Mouse (Mus musculus) neural tube, embryonic 15.5 days (tissue): ENCODE measurements around the gene Rnf38. TPM values are rescaled to one million over a fixed set of nuclear protein-coding genes. Genes with fewer than 3 reads are reported as not detected.
A peak's percentile ranks its signal among the peaks of the same experiment; 100 is the strongest.

Experiments used
- ATAC-seq: fragments of 200-750 bp; cut with Nextera tagmentation; 2 replicates; pipeline ENCODE4 v1.8.0; 2017; ENCODE audit warnings: mild to moderate bottlenecking, moderate TSS enrichment, moderate library complexity; ENCODE audit not compliant: low FRiP score
- H3K27ac ChIP-seq: fragments of 300-500 bp; sonication (generic); replicated peaks from 2 replicates; pipeline ENCODE4 v1.5.1; 2015; ENCODE audit warnings: mild to moderate bottlenecking, inconsistent platforms
- H3K27me3 ChIP-seq: fragments of 300-500 bp; sonication (generic); replicated peaks from 2 replicates; pipeline ENCODE4 v1.6.1; 2015; ENCODE audit warnings: inconsistent platforms
- H3K36me3 ChIP-seq: fragments of 300-500 bp; sonication (generic); 2 replicates; pipeline ENCODE4 v1.6.1; 2015; ENCODE audit warnings: inconsistent platforms
- H3K4me1 ChIP-seq: fragments of 300-500 bp; sonication (generic); 2 replicates; pipeline ENCODE4 v1.6.1; 2015; ENCODE audit warnings: inconsistent platforms
- H3K4me2 ChIP-seq: fragments of 300-500 bp; sonication (generic); 2 replicates; pipeline ENCODE4 v1.6.1; 2015; ENCODE audit warnings: inconsistent platforms, mild to moderate bottlenecking, moderate library complexity
- H3K4me3 ChIP-seq: fragments of 300-500 bp; sonication (generic); replicated peaks from 2 replicates; pipeline ENCODE4 v1.5.1; 2015; ENCODE audit warnings: mild to moderate bottlenecking, inconsistent platforms
- H3K9ac ChIP-seq: fragments of 300-500 bp; sonication (generic); replicated peaks from 2 replicates; pipeline ENCODE4 v1.6.1; 2015; ENCODE audit warnings: mild to moderate bottlenecking, inconsistent platforms
- H3K9me3 ChIP-seq: fragments of 300-500 bp; sonication (generic); replicated peaks from 2 replicates; pipeline ENCODE4 v1.6.1; 2016; ENCODE audit warnings: inconsistent platforms
- WGBS: fragments of 180-500 bp; shearing (Covaris S2); methylation state at CpG from one replicate; pipeline ENCODE4 v1.1.7; 2015; ENCODE audit warnings: mixed read lengths; 5-methylcytosine and 5-hydroxymethylcytosine counted together
- polyA plus RNA-seq: library from polyadenylated mRNA; unstranded; fragments of >200 nt; fragmentation: Nextera tagmentation; extraction: Ambion mirVana; gene quantifications from 2 replicates; pipeline ENCODE4 v1.2.1, GENCODE M21; 2015

Gene Rnf38
- polyA plus RNA-seq, 1 experiment from 2014 or later: 23.4 TPM

- H3K4me2 ChIP-seq: no peak overlapping the region
- H3K9ac ChIP-seq: no peak overlapping the region
- H3K27ac ChIP-seq: no peak overlapping the region
- H3K4me1 ChIP-seq: no peaks in the 10 kb centered on the region
- H3K9me3 ChIP-seq: no peaks in the 10 kb centered on the region
- 75% methylated on average over 10 of the region's 10 CpGs for WGBS
- H3K36me3 ChIP-seq: no peaks in the 10 kb centered on the region
- H3K27me3 ChIP-seq: no peaks in the 10 kb centered on the region
- ATAC-seq: no peak
- H3K4me3 ChIP-seq: no peak overlapping the region
Observed at GRCm38 (mm10) chr4:44216797-44217442, 16.7 kb downstream of the Rnf38 start.

GRCm38 (mm10) chr4:44199968-44200367, 33.6 kb downstream of the Rnf38 start:
- no peak for ATAC-seq
- no peak overlapping the region for H3K9ac ChIP-seq
- no peaks in the 10 kb centered on the region for H3K9me3 ChIP-seq
- no peak overlapping the region for H3K4me3 ChIP-seq
- H3K4me1 ChIP-seq: 0 out of 2 replicates have a peak, but pooled peaks cover 5% of the 10 kb centered on the region
- no peaks in the 10 kb centered on the region for H3K27me3 ChIP-seq
- H3K4me2 ChIP-seq: no peak overlapping the region
- H3K27ac ChIP-seq: no peak overlapping the region
- WGBS: 83% methylated on average over 1 of the region's 1 CpGs
- no peaks in the 10 kb centered on the region for H3K36me3 ChIP-seq

- Histone ChIP-seq H3K27me3 (no peaks in the 10 kb centered on the region), H3K4me3 (no peak overlapping the region), H3K36me3 (no peaks in the 10 kb centered on the region), H3K4me1 (no peaks in the 10 kb centered on the region), H3K27ac (no peak overlapping the region), H3K9ac (no peak overlapping the region), H3K4me2 (no peak overlapping the region), H3K9me3 (no peaks in the 10 kb centered on the region)
- WGBS: 66% methylated on average over 10 of the region's 10 CpGs
- ATAC-seq: no peak
Observed at GRCm38 (mm10) chr4:44187431-44187830, 46.2 kb downstream of the Rnf38 start.

- Histone ChIP-seq H3K27me3 (no peaks in the 10 kb centered on the region), H3K4me1 (no peaks in the 10 kb centered on the region), H3K4me3 (no peak overlapping the region), H3K27ac (no peak overlapping the region), H3K9me3 (no peaks in the 10 kb centered on the region), H3K4me2 (no peak overlapping the region), H3K9ac (no peak overlapping the region), H3K36me3 (no peaks in the 10 kb centered on the region)
- no peak for ATAC-seq
- WGBS: 82% methylated on average over 1 of the region's 1 CpGs
Observed at GRCm38 (mm10) chr4:44183862-44184261, 49.7 kb downstream of the Rnf38 start.

- no peak overlapping the region for H3K4me3 ChIP-seq
- H3K4me2 ChIP-seq: no peak overlapping the region
- no peaks in the 10 kb centered on the region for H3K4me1 ChIP-seq
- no peak for ATAC-seq
- H3K27ac ChIP-seq: no peak overlapping the region
- 79% methylated on average over 5 of the region's 5 CpGs for WGBS
- no peaks in the 10 kb centered on the region for H3K27me3 ChIP-seq
- no peaks in the 10 kb centered on the region for H3K36me3 ChIP-seq
- H3K9me3 ChIP-seq: no peaks in the 10 kb centered on the region
- H3K9ac ChIP-seq: no peak overlapping the region
Observed at GRCm38 (mm10) chr4:44179748-44180147, 53.8 kb downstream of the Rnf38 start.

GRCm38 (mm10) chr4:44173177-44173576, 60.4 kb downstream of the Rnf38 start:
- ATAC-seq: 0 out of 2 replicates have a peak, but pooled peaks have one; percentile 15
- Histone ChIP-seq H3K4me1 (peaks cover 7% of the 10 kb centered on the region; the same call in 1 of the 2 replicates), H3K4me3 (no peak overlapping the region), H3K9ac (no peak overlapping the region), H3K27me3 (no peaks in the 10 kb centered on the region), H3K9me3 (no peaks in the 10 kb centered on the region), H3K4me2 (no peak overlapping the region), H3K27ac (no peak overlapping the region), H3K36me3 (no peaks in the 10 kb centered on the region)
- WGBS: 0% methylated on average over 1 of the region's 1 CpGs

GRCm38 (mm10) chr4:44172676-44173075, 60.9 kb downstream of the Rnf38 start:
- Histone ChIP-seq H3K36me3 (no peaks in the 10 kb centered on the region), H3K27me3 (no peaks in the 10 kb centered on the region), H3K4me2 (no peak overlapping the region), H3K27ac (no peak overlapping the region), H3K4me3 (no peak overlapping the region), H3K9me3 (no peaks in the 10 kb centered on the region), H3K4me1 (peaks cover 7% of the 10 kb centered on the region; the same call in 1 of the 2 replicates), H3K9ac (no peak overlapping the region)
- 27% methylated on average over 5 of the region's 5 CpGs for WGBS
- no peak for ATAC-seq

- H3K9ac ChIP-seq: no peak overlapping the region
- H3K4me2 ChIP-seq: no peak overlapping the region
- no peaks in the 10 kb centered on the region for H3K36me3 ChIP-seq
- no peak overlapping the region for H3K4me3 ChIP-seq
- H3K27me3 ChIP-seq: no peaks in the 10 kb centered on the region
- no peak overlapping the region for H3K27ac ChIP-seq
- ATAC-seq: no peak
- peaks cover 22% of the 10 kb centered on the region for H3K4me1 ChIP-seq
- H3K9me3 ChIP-seq: no peaks in the 10 kb centered on the region
- WGBS: 72% methylated on average over 3 of the region's 3 CpGs
Observed at GRCm38 (mm10) chr4:44169884-44170283, 63.7 kb downstream of the Rnf38 start.

- Histone ChIP-seq H3K4me1 (peaks cover 28% of the 10 kb centered on the region), H3K36me3 (no peaks in the 10 kb centered on the region), H3K9me3 (no peaks in the 10 kb centered on the region), H3K4me3 (no peak overlapping the region), H3K9ac (no peak overlapping the region), H3K27ac (no peak overlapping the region), H3K27me3 (no peaks in the 10 kb centered on the region), H3K4me2 (peak overlapping the region; percentile 68)
- ATAC-seq: no peak
- 4% methylated on average over 7 of the region's 7 CpGs for WGBS
Observed at GRCm38 (mm10) chr4:44168816-44169215, 64.8 kb downstream of the Rnf38 start.

- no peaks in the 10 kb centered on the region for H3K9me3 ChIP-seq
- WGBS: under 1% methylated on average over 20 of the region's 34 CpGs
- H3K9ac ChIP-seq: 0 out of 2 replicates have a peak overlapping the region, but pooled peaks have one; percentile 29
Observed at GRCm38 (mm10) chr4:44168231-44168647, 65.3 kb downstream of the Rnf38 start.

GRCm38 (mm10) chr4:44167397-44168121, 66.0 kb downstream of the Rnf38 start:
- WGBS: under 1% methylated on average over 80 of the region's 95 CpGs

More at GRCm38 (mm10) chr4:44168231-44168647, 65.3 kb downstream of the Rnf38 start:
- Histone ChIP-seq H3K27me3 (no peaks in the 10 kb centered on the region), H3K4me1 (peaks cover 28% of the 10 kb centered on the region), H3K27ac (no peak overlapping the region; the same call in 1 of the 2 replicates), H3K4me3 (peak overlapping the region; percentile 47), H3K36me3 (no peaks in the 10 kb centered on the region), H3K4me2 (peak overlapping the region; percentile 68)
- ATAC-seq: peak; percentile 86

More at GRCm38 (mm10) chr4:44167397-44168121, 66.0 kb downstream of the Rnf38 start:
- H3K4me2 ChIP-seq: peak overlapping the region; percentile 61
- H3K9ac ChIP-seq: peak overlapping the region; percentile 91
- no peaks in the 10 kb centered on the region for H3K36me3 ChIP-seq
- H3K4me3 ChIP-seq: peak overlapping the region; percentile 93
- H3K9me3 ChIP-seq: no peaks in the 10 kb centered on the region
- peak overlapping the region; percentile 97 for H3K27ac ChIP-seq
- ATAC-seq: peak; percentile 92
- no peaks in the 10 kb centered on the region for H3K27me3 ChIP-seq
- peaks cover 33% of the 10 kb centered on the region for H3K4me1 ChIP-seq
